Mouse (Mus musculus): Measurements from ENCODE around the gene Clcnkb. TPM values are rescaled to one million over a fixed set of nuclear protein-coding genes. Genes with fewer than 3 reads are reported as not detected.

Clcnkb gene
- polyA plus RNA-seq, 1 experiment: 0.23 TPM

DNA sequence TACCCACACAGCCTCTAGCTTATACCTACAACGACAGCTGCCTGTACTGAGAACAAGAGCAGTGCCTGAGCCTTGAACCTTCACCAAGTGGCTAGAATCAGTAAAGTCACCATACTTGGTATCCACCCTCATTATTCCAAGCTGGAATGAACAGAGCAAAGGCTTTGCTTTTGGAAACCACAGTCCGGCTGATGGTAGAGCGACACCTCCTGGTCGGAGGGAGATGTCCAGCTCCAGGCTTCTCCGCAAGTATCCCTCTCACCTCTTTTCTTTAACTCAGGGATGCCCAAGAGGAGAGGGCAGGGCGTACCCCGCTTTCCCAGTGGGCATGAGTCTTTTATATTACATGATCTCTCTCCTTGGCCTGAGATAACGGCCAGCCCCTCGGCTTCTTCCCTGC is 14.0 kb upstream of the Clcnkb start:
- Histone ChIP-seq H3K4me3 (no peak overlapping the region), H3K36me3 (ENCODE audit: control insufficient read depth, insufficient read depth) (no peaks in the 10 kb centered on the region), H3K4me2 (ENCODE audit: low read depth) (no peak overlapping the region), H3K27me3 (ENCODE audit: control insufficient read depth, insufficient read depth, insufficient read length) (no peaks in the 10 kb centered on the region), H3K79me2 (ENCODE audit: control insufficient read depth, insufficient read depth) (no peaks in the 10 kb centered on the region), H3ac (ENCODE audit: control insufficient read depth, insufficient read length) (no peak overlapping the region)
- TF ChIP-seq POLR2AphosphoS2 (IDR thresholded peaks at IDR 0.05; ENCODE audit: insufficient read length, low read depth) (no peak), MYOD1 (IDR thresholded peaks at IDR 0.05; ENCODE audit: control insufficient read depth in 1 of 3, insufficient read length in 2 of 3, low read depth in 2 of 3) (no peak), TCF3 (IDR thresholded peaks at IDR 0.05; ENCODE audit: insufficient read length, low read depth) (no peak), USF1 (IDR thresholded peaks at IDR 0.05; ENCODE audit: low read depth) (no peak), CEBPB (IDR thresholded peaks at IDR 0.05; ENCODE audit: insufficient read depth, poor library complexity, severe bottlenecking) (no peak), POLR2A (IDR thresholded peaks at IDR 0.05; ENCODE audit: insufficient read length, low read depth) (no peak), MYOG (IDR thresholded peaks at IDR 0.05; ENCODE audit: control insufficient read depth in 1 of 3, insufficient read depth in 1 of 3, insufficient read length in 2 of 3, low read depth in 2 of 3) (no peak), REST (IDR thresholded peaks at IDR 0.05; ENCODE audit: insufficient read depth, insufficient read length) (no peak), MAX (IDR thresholded peaks at IDR 0.05; ENCODE audit: low read depth) (no peak), TCF12 (IDR thresholded peaks at IDR 0.05; ENCODE audit: insufficient read depth, poor library complexity, severe bottlenecking) (no peak), E2F4 (IDR thresholded peaks at IDR 0.05; ENCODE audit: insufficient read depth) (no peak), SRF (IDR thresholded peaks at IDR 0.05; ENCODE audit: control insufficient read depth, insufficient read length, low read depth) (no peak)

DNA sequence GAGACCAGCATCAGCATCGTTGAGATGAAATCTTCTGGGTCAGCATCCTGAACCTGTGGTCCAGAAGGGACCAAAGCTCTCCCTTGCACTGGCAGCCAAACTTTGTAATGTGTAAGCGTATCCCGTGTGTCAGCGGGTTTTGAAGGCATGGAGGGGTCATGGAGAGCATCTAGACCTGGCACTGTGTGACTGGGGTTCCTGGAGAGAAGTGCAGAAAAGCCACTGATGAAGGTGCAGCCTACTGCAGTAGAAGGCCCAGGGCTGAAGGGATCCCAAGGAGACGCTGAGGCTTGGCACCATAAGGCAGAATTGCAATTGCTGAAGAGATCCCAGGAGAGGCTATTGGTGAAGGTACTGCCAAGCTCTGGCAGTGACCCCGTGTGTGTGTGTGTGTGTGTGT is 13.6 kb upstream of the Clcnkb start:
- Histone ChIP-seq H3K4me3 (no peak overlapping the region), H3K4me2 (ENCODE audit: low read depth) (no peak overlapping the region), H3K36me3 (ENCODE audit: control insufficient read depth, insufficient read depth) (no peaks in the 10 kb centered on the region), H3K27me3 (ENCODE audit: control insufficient read depth, insufficient read depth, insufficient read length) (no peaks in the 10 kb centered on the region), H3ac (ENCODE audit: control insufficient read depth, insufficient read length) (no peak overlapping the region), H3K79me2 (ENCODE audit: control insufficient read depth, insufficient read depth) (no peaks in the 10 kb centered on the region)
- no peak for TF ChIP-seq TCF3 (IDR thresholded peaks at IDR 0.05; ENCODE audit: insufficient read length, low read depth)
- no peak for TF ChIP-seq USF1 (IDR thresholded peaks at IDR 0.05; ENCODE audit: low read depth)
- no peak for TF ChIP-seq MYOD1 (IDR thresholded peaks at IDR 0.05; ENCODE audit: control insufficient read depth in 1 of 3, insufficient read length in 2 of 3, low read depth in 2 of 3)
- TF ChIP-seq TCF12 (IDR thresholded peaks at IDR 0.05; ENCODE audit: insufficient read depth, poor library complexity, severe bottlenecking): no peak
- TF ChIP-seq E2F4 (IDR thresholded peaks at IDR 0.05; ENCODE audit: insufficient read depth): no peak
- no peak for TF ChIP-seq POLR2A (IDR thresholded peaks at IDR 0.05; ENCODE audit: insufficient read length, low read depth)
- no peak for TF ChIP-seq CEBPB (IDR thresholded peaks at IDR 0.05; ENCODE audit: insufficient read depth, poor library complexity, severe bottlenecking)
- TF ChIP-seq MAX (IDR thresholded peaks at IDR 0.05; ENCODE audit: low read depth): no peak
- no peak for TF ChIP-seq MYOG (IDR thresholded peaks at IDR 0.05; ENCODE audit: control insufficient read depth in 1 of 3, insufficient read depth in 1 of 3, insufficient read length in 2 of 3, low read depth in 2 of 3)
- no peak for TF ChIP-seq SRF (IDR thresholded peaks at IDR 0.05; ENCODE audit: control insufficient read depth, insufficient read length, low read depth)
- TF ChIP-seq REST (IDR thresholded peaks at IDR 0.05; ENCODE audit: insufficient read depth, insufficient read length): no peak
- TF ChIP-seq POLR2AphosphoS2 (IDR thresholded peaks at IDR 0.05; ENCODE audit: insufficient read length, low read depth): no peak

GRCm38 (mm10) chr4:141427921-141428320 is 12.1 kb upstream of the Clcnkb start:
- TF ChIP-seq USF1 (IDR thresholded peaks at IDR 0.05; ENCODE audit: low read depth): no peak
- no peak for TF ChIP-seq REST (IDR thresholded peaks at IDR 0.05; ENCODE audit: insufficient read depth, insufficient read length)
- TF ChIP-seq SRF (IDR thresholded peaks at IDR 0.05; ENCODE audit: control insufficient read depth, insufficient read length, low read depth): no peak
- TF ChIP-seq CEBPB (IDR thresholded peaks at IDR 0.05; ENCODE audit: insufficient read depth, poor library complexity, severe bottlenecking): no peak
- no peak for TF ChIP-seq E2F4 (IDR thresholded peaks at IDR 0.05; ENCODE audit: insufficient read depth)
- TF ChIP-seq POLR2AphosphoS2 (IDR thresholded peaks at IDR 0.05; ENCODE audit: insufficient read length, low read depth): no peak
- TF ChIP-seq TCF3 (IDR thresholded peaks at IDR 0.05; ENCODE audit: insufficient read length, low read depth): no peak
- no peak for TF ChIP-seq MYOG (IDR thresholded peaks at IDR 0.05; ENCODE audit: control insufficient read depth in 1 of 3, insufficient read depth in 1 of 3, insufficient read length in 2 of 3, low read depth in 2 of 3)
- no peak for TF ChIP-seq POLR2A (IDR thresholded peaks at IDR 0.05; ENCODE audit: insufficient read length, low read depth)
- TF ChIP-seq MYOD1 (IDR thresholded peaks at IDR 0.05; ENCODE audit: control insufficient read depth in 1 of 3, insufficient read length in 2 of 3, low read depth in 2 of 3): no peak
- H3K79me2 ChIP-seq (ENCODE audit: control insufficient read depth, insufficient read depth): no peaks in the 10 kb centered on the region
- H3K4me2 ChIP-seq (ENCODE audit: low read depth): no peak overlapping the region
- no peaks in the 10 kb centered on the region for H3K36me3 ChIP-seq (ENCODE audit: control insufficient read depth, insufficient read depth)
- no peak overlapping the region for H3K4me3 ChIP-seq
- H3ac ChIP-seq (ENCODE audit: control insufficient read depth, insufficient read length): no peak overlapping the region
- no peaks in the 10 kb centered on the region for H3K27me3 ChIP-seq (ENCODE audit: control insufficient read depth, insufficient read depth, insufficient read length)

DNA sequence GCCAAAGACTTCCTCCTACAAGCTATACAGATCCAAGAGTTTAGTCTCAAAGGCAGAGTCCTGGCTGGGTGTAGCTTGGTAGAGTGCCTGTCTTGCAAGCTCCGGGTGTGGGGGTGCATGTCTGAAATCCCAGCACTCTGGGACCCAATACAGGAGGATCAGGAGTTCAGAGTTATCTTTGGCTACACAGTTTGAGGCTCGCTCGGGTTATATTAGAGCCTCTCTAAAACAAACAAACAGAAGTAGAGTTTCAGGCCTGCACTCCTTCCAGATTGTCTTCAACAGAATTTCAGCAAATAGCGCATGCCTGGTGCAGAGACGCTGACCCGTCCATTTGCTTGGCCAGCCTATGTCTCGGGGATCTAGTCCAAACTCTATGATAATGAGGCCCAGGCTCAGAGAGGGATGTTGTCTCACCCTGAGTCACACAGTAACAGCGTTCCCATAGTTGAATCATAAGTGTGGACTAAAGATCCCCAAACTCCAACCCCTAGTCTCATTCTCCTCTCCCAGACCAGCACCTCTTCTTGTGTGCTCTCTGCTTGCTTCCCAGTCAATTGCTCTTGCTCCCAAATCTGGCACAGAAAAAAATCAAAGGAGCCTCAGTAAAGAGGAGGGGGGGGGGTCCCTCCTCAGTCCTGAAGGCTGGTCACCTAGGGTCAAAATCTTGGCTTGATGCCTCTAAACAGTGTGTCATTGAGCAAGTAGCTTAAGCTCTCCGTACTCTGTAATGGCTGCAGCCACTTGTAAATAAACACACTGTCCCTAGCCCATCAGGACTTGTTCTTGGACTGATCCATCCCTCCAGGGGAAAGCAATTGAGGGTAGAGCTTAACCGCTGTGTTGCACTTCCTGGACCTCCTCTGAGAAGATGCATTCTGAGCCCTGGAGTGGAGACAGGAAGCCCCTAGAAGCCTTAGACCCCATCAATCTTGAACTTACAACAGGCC is 11.3 kb upstream of the Clcnkb start:
- H3K36me3 ChIP-seq (ENCODE audit: control insufficient read depth, insufficient read depth): no peaks in the 10 kb centered on the region
- H3K27me3 ChIP-seq (ENCODE audit: control insufficient read depth, insufficient read depth, insufficient read length): no peaks in the 10 kb centered on the region
- TF ChIP-seq REST (IDR thresholded peaks at IDR 0.05; ENCODE audit: insufficient read depth, insufficient read length) (no peak), TCF3 (IDR thresholded peaks at IDR 0.05; ENCODE audit: insufficient read length, low read depth) (no peak), TCF12 (IDR thresholded peaks at IDR 0.05; ENCODE audit: insufficient read depth, poor library complexity, severe bottlenecking) (no peak), E2F4 (IDR thresholded peaks at IDR 0.05; ENCODE audit: insufficient read depth) (no peak), POLR2A (IDR thresholded peaks at IDR 0.05; ENCODE audit: insufficient read length, low read depth) (no peak), USF1 (IDR thresholded peaks at IDR 0.05; ENCODE audit: low read depth) (no peak), MAX (IDR thresholded peaks at IDR 0.05; ENCODE audit: low read depth) (no peak)
- peak overlapping the region; percentile 28 for H3K4me3 ChIP-seq
- no peaks in the 10 kb centered on the region for H3K79me2 ChIP-seq (ENCODE audit: control insufficient read depth, insufficient read depth)
- H3ac ChIP-seq (ENCODE audit: control insufficient read depth, insufficient read length): no peak overlapping the region
- H3K4me2 ChIP-seq (ENCODE audit: low read depth): peak overlapping the region; percentile 91
